Mouse (Mus musculus): ENCODE results near the gene Copg1. TPM values are rescaled to one million over a fixed set of nuclear protein-coding genes. Genes with fewer than 3 reads are reported as not detected.
"Not testable (repeated sequence)": the region's sequence is repeated elsewhere in the genome, so short reads cannot be mapped to it uniquely, and the experiment has no call there.

Gene Copg1
- polyA plus RNA-seq, 1 experiment: 41.4 TPM

DNA sequence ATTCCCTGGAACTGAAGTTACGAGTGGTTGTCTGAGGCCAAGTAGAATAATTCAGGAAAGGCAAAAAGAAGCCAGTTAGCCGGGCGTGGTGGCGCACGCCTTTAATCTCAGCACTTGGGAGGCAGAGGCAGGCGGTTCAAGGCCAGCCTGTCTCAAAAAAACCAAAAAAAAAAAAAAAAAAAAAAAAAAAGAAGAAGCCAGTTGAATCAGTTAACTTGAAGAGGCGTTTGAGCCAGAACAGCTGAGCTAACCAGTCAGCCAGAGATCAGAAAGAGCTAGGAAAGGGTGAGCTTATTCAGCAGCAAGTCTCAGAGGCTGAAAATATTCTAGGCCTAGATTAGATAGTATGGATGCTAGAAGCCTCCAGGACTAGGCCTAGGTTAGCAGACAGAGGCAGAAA lies 54.6 kb downstream of the Copg1 start:
- WGBS: 86% methylated on average over 7 of the region's 7 CpGs
- H3K4me3 ChIP-seq (ENCODE audit: insufficient read depth, low read depth, low read length): no peak overlapping the region
- no peak overlapping the region for H3K27ac ChIP-seq (ENCODE audit: insufficient read depth, low read depth, low read length)
- no peaks in the 10 kb centered on the region for H3K27me3 ChIP-seq (replicated peaks; ENCODE audit: control insufficient read depth, insufficient read depth, low read length)
- TF ChIP-seq POLR2A (IDR thresholded peaks at IDR 0.05; ENCODE audit: low read depth, low read length) (no peak), CTCF (conservative IDR thresholded peaks at IDR 0.05; ENCODE audit: insufficient read depth, insufficient read length, low read depth, low read length) (no peak)
- DNase-seq: no peak
- H3K36me3 ChIP-seq (ENCODE audit: control insufficient read depth, insufficient read depth, low read length): no peaks in the 10 kb centered on the region
- no peaks in the 10 kb centered on the region for H3K4me1 ChIP-seq (ENCODE audit: control insufficient read depth, insufficient read depth, low read length)

DNA sequence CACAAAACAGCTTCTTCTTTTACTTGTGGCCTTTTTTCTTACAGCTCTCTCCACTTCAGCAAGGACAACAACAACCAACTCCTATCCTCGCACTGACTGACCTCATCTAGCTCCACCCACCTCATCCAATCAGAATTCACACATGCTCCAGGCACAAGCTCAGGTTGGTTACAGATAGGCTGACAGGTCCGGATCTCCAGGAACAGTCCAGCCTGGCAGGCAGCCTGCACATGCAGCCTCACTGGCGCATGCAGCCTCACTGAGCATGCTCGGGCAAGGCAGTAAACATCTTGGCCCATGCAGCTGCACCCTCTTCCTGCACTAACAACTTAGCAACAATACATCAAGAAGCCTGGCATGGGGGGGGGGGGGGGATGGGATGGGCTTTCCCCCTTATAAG lies 74.8 kb downstream of the Copg1 start:
- not testable (repeated sequence) for H3K4me3 ChIP-seq (ENCODE audit: insufficient read depth, low read depth, low read length); DNase-seq; H3K27me3 ChIP-seq (replicated peaks; ENCODE audit: control insufficient read depth, insufficient read depth, low read length); H3K27ac ChIP-seq (ENCODE audit: insufficient read depth, low read depth, low read length); H3K4me1 ChIP-seq (ENCODE audit: control insufficient read depth, insufficient read depth, low read length); H3K36me3 ChIP-seq (ENCODE audit: control insufficient read depth, insufficient read depth, low read length)
- 71% methylated on average over 4 of the region's 4 CpGs for WGBS

Other genes starting within 250 kb of the Copg1 start
- 2.6 TPM in 2 replicates for gene Aplf, start 215.6 kb upstream of the Copg1 start, polyA plus RNA-seq (2012; rRNA removed)
- gene Efcc1, start 156.9 kb upstream of the Copg1 start, polyA plus RNA-seq (2012; rRNA removed): 2.7 and 3.0 TPM in 2 replicates
- gene Gp9, start 109.7 kb upstream of the Copg1 start, polyA plus RNA-seq (2012; rRNA removed): 0.66 and 1.1 TPM in 2 replicates
- gene Rab43, start 75.7 kb upstream of the Copg1 start, polyA plus RNA-seq (2012; rRNA removed): 49.5 and 52.0 TPM in 2 replicates
- gene Gm45140, start 52.0 kb upstream of the Copg1 start, polyA plus RNA-seq (2012; rRNA removed): 0.53 and 0.77 TPM in 2 replicates
- gene Isy1, start 49.0 kb upstream of the Copg1 start, polyA plus RNA-seq (2012; rRNA removed): 14.1 and 18.4 TPM in 2 replicates
- 175 and 184 TPM in 2 replicates for gene Cnbp, start 36.7 kb upstream of the Copg1 start, polyA plus RNA-seq (2012; rRNA removed)
- 19.8 and 21.2 TPM in 2 replicates for gene Hmces, start 26.1 kb downstream of the Copg1 start, polyA plus RNA-seq (2012; rRNA removed)
- 2.3 and 3.2 TPM in 2 replicates for gene H1fx, start 93.8 kb downstream of the Copg1 start, polyA plus RNA-seq (2012; rRNA removed)
- gene Rab7, start 157.5 kb downstream of the Copg1 start, polyA plus RNA-seq (2012; rRNA removed): 316 and 386 TPM in 2 replicates
- 161 and 188 TPM in 2 replicates for gene Rpn1, start 196.7 kb downstream of the Copg1 start, polyA plus RNA-seq (2012; rRNA removed)

Measured in kidney, adult 2 months (tissue).